Comparison of ENCODE assay signal across 8 mouse cellular contexts in genomic region chr3:84653557-84654245, GRCm38 (mm10). TPM values are rescaled to one million over a fixed set of nuclear protein-coding genes. Genes with fewer than 3 reads are reported as not detected.
A peak's percentile ranks its signal among the peaks of the same experiment; 100 is the strongest.
DNase-seq lines count a peak whose midpoint lies in the region; ATAC-seq and TF ChIP-seq lines count a peak whose summit lies in the region.

No protein-coding gene starts in this region.

- peak overlapping the region; percentile 36; the same call in 1 of the 2 replicates for H3K4me3 ChIP-seq in layer of hippocampus, adult 2 months
- peak overlapping the region; percentile 11 for H3K4me3 ChIP-seq in hindbrain, postnatal 0 days (ENCODE audit: low read length)
- peak overlapping the region; percentile 38 for H3K4me3 ChIP-seq in midbrain, embryonic 10.5 days

- TF ChIP-seq CTCF in layer of hippocampus, adult 2 months (conservative IDR thresholded peaks at IDR 0.05) = no peak
- no peak for TF ChIP-seq CTCF in hindbrain, postnatal 0 days (IDR thresholded peaks at IDR 0.05; ENCODE audit: low read depth)

- H3K4me2 ChIP-seq in hindbrain, postnatal 0 days (ENCODE audit: low read depth, low read length) = peak overlapping the region; percentile 43

- no peak for DNase-seq in layer of hippocampus, adult 2 months (ENCODE audit: low spot score in 2 of 2)
- DNase-seq in layer of hippocampus, adult 9-10 months (ENCODE audit: low spot score) = no peak
- DNase-seq in hindbrain, postnatal 0 days (ENCODE audit: low spot score) = peak; percentile 28
- DNase-seq in midbrain, embryonic 10.5 days (ENCODE audit: low spot score) = no peak
- peak; percentile 34 to 38 for DNase-seq in thymus, postnatal 10 days (ENCODE audit: low spot score in 2 of 2)
- no peak for DNase-seq in left cerebral cortex, postnatal 36 days (ENCODE audit: low spot score in 2 of 2)
- DNase-seq in left cerebral cortex, adult 9 months (ENCODE audit: low spot score in 2 of 2) = no peak

- 38% methylated on average over 13 of the region's 14 CpGs for WGBS in hindbrain, postnatal 0 days
- 35% methylated on average over 13 of the region's 14 CpGs for WGBS in midbrain, embryonic 10.5 days

- H3K27ac ChIP-seq in layer of hippocampus, adult 2 months = no peak overlapping the region
- no peak overlapping the region for H3K27ac ChIP-seq in hindbrain, postnatal 0 days
- no peak overlapping the region for H3K27ac ChIP-seq in midbrain, embryonic 10.5 days (replicated peaks)

- peak; percentile 50 for ATAC-seq in common myeloid progenitor, adult 5-6 weeks (replicated peaks; ENCODE audit: low read depth, poor library complexity, severe bottlenecking)
- ATAC-seq in hindbrain, postnatal 0 days = no peak

- H3K36me3 ChIP-seq in hindbrain, postnatal 0 days (ENCODE audit: insufficient read depth, low read length) = no peaks in the 10 kb centered on the region
- no peaks in the 10 kb centered on the region for H3K36me3 ChIP-seq in midbrain, embryonic 10.5 days

- H3K27me3 ChIP-seq in hindbrain, postnatal 0 days (ENCODE audit: insufficient read depth, low read length) = no peaks in the 10 kb centered on the region
- peaks cover 35% of the 10 kb centered on the region for H3K27me3 ChIP-seq in midbrain, embryonic 10.5 days (ENCODE audit: low read depth, poor library complexity, severe bottlenecking)

- intact Hi-C loops in left cerebral cortex, postnatal 36 days (cut with DNase I) = no loop called here

- H3K9ac ChIP-seq in hindbrain, postnatal 0 days (replicated peaks; ENCODE audit: low read length) = no peak overlapping the region

- H3K4me1 ChIP-seq in hindbrain, postnatal 0 days (ENCODE audit: insufficient read depth, low read length) = peaks cover 5% of the 10 kb centered on the region
- peaks cover 27% of the 10 kb centered on the region for H3K4me1 ChIP-seq in midbrain, embryonic 10.5 days

- no peaks in the 10 kb centered on the region for H3K9me3 ChIP-seq in hindbrain, postnatal 0 days (ENCODE audit: low read length)
- 0 out of 2 replicates have a peak, but pooled peaks cover 8% of the 10 kb centered on the region for H3K9me3 ChIP-seq in midbrain, embryonic 10.5 days (replicated peaks)

RNA-seq across cellular contexts. Expression of gene Tmem154, which starts 12.3 kb away (rescaled TPM):
- total RNA-seq in layer of hippocampus, adult 2 months (2021) = under 1 TPM; 0.12 to 0.72 TPM
- total RNA-seq in common myeloid progenitor, adult 5-6 weeks (2017) = 2.4 and 3.2 TPM in 2 replicates
- total RNA-seq in hindbrain, postnatal 0 days (2014; rRNA removed) = 0.37 and 0.90 TPM in 2 replicates
- 0.89 and 1.00 TPM in 2 replicates for polyA plus RNA-seq in hindbrain, postnatal 0 days (2015; fragmentation: Nextera tagmentation; extraction: Ambion mirVana)
- polyA plus RNA-seq in midbrain, embryonic 10.5 days (2016; fragmentation: Nextera tagmentation; extraction: Ambion mirVana) = 0.25 and 0.29 TPM in 2 replicates
- under 1 TPM; 0.20 to 0.32 TPM for total RNA-seq in left cerebral cortex, postnatal 36 days (2021)

Comparison
In these comparisons a context has a peak if more than half of its experiments do, and no peak if none do; other contexts are left out.
1. DNase-seq: peak in hindbrain, postnatal 0 days (single experiment) and thymus, postnatal 10 days (2 of 2); none in layer of hippocampus, adult 2 months (0 of 2), layer of hippocampus, adult 9-10 months (single experiment), midbrain, embryonic 10.5 days (single experiment), left cerebral cortex, postnatal 36 days (0 of 2) and left cerebral cortex, adult 9 months (0 of 2).
2. Peak in every context shown above with its lines, with median percentiles within 50 percentile points of each other: H3K4me3 ChIP-seq.